Mouse (Mus musculus) cerebellum, postnatal 14 days (tissue): ENCODE data around the gene Sumo2.
A peak's percentile ranks its signal among the peaks of the same experiment; 100 is the strongest.
"Not testable (repeated sequence)": the region's sequence is repeated elsewhere in the genome, so short reads cannot be mapped to it uniquely, and the experiment has no call there.

Experiments used
- DNase-seq, 2 experiments: peaks; one replicate each; pipeline ENCODE4 v3.0.0; 2021; ENCODE audit warnings: mixed read lengths in 2 of 2

Sumo2 gene

DNA sequence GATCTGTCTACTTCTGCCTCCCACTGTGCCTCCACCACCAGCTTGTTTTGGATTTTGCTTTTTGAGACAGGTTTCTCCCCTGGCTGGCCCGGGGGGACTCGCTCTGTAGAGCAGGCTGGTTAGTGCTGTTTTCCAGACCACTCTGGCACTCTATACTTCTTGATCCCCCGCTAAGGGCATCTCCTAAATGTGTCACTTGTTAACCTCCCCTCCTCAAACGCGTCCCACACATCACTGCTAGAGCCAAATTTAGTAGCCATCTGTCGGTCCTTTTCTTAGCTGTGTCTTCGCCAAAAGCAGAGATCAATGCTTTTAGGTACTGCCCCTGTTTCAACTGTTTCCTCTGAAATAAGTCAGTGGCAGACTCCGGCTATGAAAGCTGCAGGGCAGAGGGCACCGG lies 17.4 kb downstream of the Sumo2 start:
- peak in 1 of 2 experiments; percentile 45 for DNase-seq

DNA sequence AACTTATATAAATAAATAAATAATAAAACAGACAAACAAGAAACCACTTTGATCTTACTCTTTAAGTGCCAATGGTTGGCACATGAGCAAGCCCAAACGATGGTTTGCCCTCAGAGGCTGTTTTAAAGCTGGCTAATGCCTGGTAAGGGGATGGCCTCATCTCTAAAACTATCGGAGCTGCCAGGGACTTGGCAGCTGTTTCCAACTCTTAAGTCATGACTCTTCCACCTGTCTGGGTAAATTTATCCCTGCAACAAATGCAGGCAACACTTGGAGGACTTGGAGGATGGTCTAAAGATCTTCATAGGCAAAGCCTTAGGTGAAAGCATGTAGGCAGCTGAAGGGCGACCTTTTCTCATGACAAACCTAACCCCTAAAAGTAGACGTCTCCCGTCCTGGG lies 19.1 kb downstream of the Sumo2 start:
- no peak for DNase-seq

- DNase-seq = no peak
Observed at GRCm38 (mm10) chr11:115515021-115515420, 21.1 kb downstream of the Sumo2 start.

DNA sequence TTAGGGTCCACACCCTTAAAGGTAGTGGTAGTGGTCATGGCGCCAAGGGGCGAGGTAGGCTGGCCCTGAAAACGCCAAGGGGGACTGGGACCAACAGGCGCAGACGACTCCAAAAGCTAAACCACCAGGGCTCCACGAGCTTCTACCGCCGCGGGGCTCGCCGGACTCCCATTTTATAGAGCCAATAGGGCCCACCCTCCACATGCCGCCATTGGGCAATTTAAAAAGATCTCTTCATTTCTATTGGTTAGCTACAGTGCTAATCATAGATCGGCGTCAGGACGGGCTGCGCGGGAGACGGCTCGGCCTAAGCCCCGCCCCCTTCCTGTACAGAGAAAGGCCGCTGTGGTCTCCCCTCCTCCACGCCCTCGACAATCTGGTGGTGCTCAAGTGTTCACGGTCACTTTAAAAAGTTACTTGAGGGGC lies 21.8 kb downstream of the Sumo2 start, which contains the start of gene Jpt1:
TSS of gene Jpt1 (minus strand) at position 150 of the 426 bp plus-strand sequence.
- DNase-seq = peak; percentile 96 to 98

DNA sequence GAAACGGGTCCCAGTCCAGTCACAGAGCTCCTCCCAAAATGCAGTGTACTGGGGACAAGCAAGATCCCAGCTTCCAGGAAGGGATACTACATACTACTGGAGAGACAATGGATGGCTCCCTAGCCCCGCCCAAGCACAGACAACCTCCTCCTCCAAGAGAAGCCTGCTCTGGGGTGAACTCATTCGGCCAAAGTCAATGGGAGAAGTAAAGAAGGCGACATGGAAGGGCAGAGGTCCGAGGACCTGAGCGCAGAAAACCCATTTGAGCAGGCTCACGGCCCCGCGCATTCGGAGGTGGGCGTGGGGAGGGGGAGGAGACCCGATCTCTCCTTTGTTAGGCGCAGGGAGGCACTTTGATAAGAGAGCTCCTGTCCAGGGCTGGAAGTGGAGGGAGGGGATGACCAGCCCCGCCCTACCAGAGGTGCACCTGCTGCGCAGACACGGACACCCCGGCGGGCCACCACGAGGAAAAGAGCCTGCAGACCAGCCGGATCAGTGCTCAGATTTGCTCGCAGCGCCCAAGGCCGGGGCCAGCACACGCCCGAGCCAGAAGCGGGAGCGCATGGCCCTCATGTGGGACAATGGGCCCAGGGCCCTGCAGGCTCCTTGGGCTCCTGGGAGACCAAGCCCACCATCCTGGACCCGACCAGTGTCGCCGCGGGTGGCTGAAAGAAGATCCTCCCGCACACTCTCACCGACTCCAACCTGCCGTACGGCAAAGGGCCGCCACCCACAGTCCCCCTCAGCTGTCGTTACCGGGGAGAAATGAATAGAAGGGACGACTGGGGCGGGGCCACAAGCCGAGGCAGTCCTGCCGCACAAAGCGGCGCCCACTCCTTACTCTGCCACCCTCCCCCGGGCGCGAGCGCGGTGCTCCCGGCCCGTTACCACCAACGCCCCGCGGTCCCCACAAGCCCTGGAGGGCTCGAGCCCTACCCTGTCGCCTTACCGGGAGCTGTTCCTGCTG lies 22.5 kb downstream of the Sumo2 start:
- peak in 1 of 2 experiments; percentile 68 for DNase-seq

DNA sequence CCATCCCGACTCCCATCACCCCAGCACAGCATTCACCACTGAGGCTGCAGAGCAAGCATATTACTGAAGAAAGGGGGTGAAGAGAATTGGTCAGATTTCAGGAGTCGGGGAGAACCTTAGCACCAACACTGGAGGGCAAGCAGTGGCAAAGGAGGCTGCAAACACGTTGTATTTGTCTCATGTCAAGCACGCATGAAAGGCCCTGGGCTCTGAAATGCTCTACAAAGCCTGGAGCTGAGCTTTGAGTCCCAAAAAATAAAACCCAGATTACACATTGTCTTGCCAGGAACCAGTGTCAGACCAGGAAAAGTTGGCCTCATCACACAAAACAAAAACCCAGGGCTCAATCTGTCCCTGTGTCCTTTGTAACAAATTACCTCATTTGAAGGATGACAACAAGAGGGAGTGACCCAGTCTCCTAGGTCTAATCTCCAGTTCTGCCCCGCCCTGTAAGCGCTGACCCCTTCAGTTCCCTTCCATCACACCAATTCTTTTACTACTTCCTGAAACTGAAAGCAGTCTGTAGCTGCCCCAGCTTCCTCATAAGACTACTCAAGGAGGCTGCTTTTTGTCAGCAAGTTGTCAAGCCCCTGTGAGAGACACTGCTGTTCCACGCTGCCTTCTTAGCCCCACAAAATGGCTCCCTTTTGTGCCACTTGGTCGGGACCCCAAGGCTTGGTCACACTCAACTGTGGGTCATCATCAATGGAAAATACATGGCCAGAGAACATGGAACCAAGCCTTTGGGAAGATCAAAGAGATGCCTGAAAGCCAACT lies 23.5 kb downstream of the Sumo2 start:
- DNase-seq = no peak

DNA sequence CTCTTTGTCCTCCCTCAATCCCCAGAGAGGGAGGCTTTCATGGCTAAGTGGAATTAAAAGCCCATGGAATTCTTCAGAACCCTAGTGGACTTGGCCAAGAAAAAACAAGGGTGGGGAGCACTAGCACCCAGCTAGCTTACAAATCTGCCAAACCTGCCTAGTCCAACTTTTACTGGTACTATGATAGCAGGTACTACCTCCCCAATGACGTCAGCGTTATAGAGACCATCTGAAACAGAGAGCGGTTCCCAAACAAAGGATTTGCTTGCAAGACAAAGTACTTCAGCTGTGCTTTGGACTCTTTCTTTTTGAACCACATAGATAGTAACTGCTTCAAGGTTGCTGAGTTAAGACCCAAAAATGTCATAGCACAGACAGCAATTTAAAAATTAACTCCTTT lies 24.1 kb downstream of the Sumo2 start:
- DNase-seq = no peak

DNA sequence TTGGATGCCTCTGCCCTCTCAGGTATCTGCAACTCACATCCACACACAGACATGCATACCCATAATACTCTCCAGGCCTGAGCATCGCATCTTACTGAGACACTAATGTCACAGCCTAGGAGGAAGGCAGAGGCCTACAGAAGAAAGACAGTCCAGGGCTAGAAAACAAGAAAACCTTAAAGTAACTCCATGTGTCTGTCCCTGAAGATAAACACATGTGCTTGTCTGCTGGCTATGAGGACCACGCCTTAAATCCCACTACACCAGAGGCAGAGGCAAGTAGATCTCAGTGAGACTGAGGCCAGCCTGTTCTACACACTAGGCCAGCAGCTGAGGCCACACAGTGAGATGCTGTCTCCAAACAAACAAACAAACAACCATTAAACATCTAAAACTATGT lies 25.0 kb downstream of the Sumo2 start:
- DNase-seq = no peak

DNA sequence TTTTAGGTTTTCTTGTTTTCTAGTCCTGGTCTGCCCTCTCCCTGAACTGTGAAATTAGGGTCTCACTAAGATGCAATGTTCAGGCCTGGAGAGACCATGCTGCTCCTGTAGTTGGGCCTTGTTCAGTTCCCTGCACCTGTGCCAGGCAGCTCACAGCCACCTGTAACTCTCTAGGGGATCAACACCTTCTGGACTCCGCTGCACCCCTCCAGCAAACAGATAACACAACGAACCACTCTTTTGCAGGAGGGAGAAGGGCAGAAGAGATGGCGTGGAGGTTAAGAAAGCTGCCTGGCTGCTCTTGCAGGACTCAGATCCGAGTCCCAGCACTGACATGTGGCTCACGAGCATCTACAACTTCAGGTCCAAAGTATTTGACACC lies 25.6 kb downstream of the Sumo2 start:
- no peak for DNase-seq

DNA sequence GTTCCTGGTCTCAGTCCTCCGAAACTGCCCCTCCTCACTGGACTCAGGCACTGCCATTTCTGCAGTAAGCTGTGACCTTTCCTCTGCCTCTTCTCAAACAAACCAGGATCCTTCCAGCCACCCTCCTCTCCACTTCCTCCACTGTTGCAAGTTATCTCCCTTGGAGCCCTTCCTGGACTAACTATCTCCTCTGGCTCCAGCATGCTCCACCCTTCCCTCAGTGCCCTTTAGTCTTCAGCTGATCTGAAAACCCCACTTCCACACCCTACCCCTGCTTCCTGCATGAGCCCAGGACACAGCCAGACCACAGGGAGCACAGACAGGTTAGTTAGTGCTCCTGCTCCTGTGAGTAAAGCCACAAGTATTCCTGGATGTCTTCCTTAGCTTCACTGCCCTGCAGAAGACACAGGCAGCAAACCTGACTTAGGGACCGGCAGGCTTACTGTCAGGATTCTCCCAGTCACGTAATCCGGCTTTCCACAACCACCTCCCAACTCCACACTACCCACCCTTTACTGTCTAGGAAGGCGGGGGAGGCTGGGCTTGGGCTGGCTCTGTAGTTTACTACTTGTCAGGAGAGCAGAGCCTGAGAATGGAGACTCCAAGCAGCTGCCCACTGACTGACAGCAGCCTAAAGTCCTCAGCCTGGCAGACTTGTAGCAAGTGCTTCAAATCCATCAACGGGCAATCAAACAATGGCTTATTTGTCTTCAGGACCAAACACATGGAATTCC lies 26.1 kb downstream of the Sumo2 start:
- no peak for DNase-seq

DNA sequence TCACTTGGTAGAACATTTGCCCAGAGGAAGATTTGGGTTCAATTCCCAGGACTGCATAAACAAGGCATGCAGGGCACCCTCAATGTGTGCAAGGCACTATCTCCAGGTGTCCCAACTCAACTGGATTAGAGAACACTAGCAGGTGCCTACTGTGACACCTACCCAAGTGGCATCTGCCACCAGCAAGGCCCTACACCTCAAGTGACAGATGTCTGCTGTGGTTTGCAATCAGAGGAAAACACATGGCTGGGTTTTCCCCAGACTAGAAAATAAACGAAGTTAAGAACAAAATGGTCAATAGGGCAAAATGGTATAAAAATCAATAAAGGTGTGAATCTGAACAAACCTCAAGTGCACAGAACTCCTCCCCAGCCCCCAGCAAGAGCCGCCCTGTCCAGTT lies 28.0 kb downstream of the Sumo2 start:
- DNase-seq = no peak

DNA sequence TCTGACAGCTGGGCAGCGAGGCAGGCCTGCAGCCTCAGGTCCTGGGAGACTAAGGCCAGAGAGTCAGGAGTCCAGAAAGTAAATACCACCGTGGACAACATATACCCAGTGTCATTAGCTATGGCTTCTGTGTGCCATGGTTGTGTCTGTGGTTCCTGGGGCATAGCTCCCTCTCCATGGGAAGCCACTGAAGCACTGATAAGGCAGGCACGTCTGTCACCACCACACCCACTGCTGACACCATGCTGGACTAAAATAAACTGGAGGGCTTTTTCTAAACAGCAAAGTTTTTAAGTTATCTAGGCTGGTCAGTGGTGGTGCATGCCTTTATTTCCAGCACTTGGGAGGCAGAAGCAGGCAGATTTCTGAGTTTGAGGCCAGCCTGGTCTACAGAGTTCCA lies 29.5 kb downstream of the Sumo2 start:
- DNase-seq = no peak

GRCm38 (mm10) chr11:115502636-115503035 lies 33.4 kb downstream of the Sumo2 start:
- no peak for DNase-seq

DNA sequence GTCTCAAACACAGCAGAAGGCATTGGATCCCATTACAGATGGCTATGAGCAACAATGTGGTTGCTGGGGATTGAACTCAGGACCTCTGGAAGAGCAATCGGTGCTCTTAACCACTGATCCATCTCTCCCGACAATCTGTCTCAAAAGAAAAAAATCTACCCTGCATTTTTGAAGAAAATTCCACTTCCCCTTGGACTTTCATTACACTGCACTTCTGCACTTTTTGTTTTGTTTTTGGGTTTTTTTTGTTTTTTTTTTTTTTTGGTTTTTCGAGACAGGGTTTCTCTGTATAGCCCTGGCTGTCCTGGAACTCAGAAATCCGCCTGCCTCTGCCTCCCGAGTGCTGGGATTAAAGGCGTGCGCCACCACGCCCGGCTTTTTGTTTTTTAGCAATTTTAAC lies 39.5 kb downstream of the Sumo2 start:
- not testable (repeated sequence) for DNase-seq

GRCm38 (mm10) chr11:115492387-115492786 lies 43.7 kb downstream of the Sumo2 start:
- DNase-seq = no peak

- peak; percentile 88 to 91 for DNase-seq
Observed at GRCm38 (mm10) chr11:115491356-115492083, 44.6 kb downstream of the Sumo2 start, which contains the start of gene Nt5c. Gene Nt5c (minus strand): TSS chr11:115491862.

DNA sequence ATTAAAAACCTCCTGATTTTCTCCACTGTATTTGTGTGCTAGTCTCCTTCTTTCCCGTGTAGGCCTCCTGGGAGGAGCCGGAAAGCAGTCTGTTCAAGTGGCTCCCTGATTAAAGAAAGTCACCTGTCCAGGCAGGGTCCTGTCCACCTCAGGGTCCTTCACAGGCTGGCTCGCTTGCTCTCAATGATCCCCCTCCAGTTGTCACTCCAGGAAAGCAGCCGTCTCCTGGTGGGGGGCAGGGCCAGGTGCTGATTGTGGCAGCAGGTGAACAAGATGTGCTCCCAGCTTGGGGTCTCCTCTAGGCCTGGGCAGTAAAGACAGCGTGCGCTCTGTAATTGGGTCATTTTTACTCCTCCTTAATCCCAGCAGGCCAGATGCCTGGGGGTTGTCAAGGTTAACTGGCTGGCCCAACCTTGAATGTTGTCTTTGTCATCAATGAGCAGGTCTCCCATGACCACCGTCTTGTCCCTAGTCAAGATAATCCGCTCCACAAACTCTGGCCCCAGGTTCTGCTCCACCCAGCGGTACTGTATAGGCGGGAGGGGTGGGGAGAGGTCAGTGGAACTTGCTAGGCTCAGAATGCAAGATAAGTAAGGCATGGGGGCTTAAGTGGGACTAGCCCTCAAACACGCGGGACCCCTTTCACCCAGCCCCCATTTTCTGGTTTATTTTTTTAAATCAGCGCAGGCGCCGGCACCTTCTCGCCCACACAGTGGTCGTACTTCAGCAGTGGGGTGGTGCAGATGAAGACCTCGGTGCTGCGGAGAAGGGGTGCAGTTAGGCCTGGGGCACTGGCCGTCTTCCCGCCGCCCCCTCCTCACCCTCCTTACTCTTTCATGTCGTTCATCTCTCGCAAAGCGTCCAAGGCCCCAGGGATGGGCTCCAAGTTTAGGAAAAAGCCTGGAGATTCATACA lies 45.4 kb downstream of the Sumo2 start:
- peak in 1 of 2 experiments; percentile 47 for DNase-seq

DNA sequence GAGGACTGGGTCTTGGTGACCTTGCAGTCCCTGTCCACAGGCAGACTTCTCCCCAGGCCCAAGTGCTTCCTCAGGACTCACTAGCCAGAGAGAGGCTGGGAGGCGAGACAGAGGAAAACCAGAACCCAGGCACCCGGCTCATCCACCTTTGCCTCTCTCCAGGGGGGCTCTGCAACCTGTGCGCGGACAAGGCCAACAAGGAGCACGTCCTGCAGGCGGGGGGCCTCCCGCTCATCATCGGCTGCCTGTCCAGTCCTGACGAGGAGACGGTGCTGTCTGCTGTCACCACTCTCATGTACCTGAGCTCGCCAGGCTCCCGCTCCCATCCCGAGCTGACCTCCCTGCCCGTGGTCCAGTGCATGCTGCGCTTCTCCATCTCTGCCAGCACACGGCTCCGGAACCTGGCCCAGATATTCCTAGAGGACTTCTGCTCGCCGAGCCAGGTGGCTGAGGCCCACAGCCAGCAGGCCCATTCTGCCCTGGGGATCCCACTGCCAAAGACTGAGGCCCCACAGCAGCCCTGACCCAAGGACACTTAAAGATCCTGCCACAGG lies 47.4 kb downstream of the Sumo2 start:
- peak; percentile 57 to 67 for DNase-seq

- no peak for DNase-seq
Observed at GRCm38 (mm10) chr11:115485155-115485554, 50.9 kb downstream of the Sumo2 start.

- peak; percentile 90 to 91 for DNase-seq
Observed at GRCm38 (mm10) chr11:115483726-115484125, 52.4 kb downstream of the Sumo2 start.

- DNase-seq = no peak
Observed at GRCm38 (mm10) chr11:115483278-115483677, 52.8 kb downstream of the Sumo2 start.
